Mouse (Mus musculus) ES-E14 (cell line): Measurements from ENCODE around the gene Itpk1.

ENCODE experiments used
- HCFC1 ChIP-seq: IDR thresholded peaks from 2 replicates; pipeline ENCODE4 v1.6.1; 2012; ENCODE audit warnings: low read length, inconsistent platforms, borderline replicate concordance; ENCODE audit not compliant: insufficient read depth
- MAFK ChIP-seq: IDR thresholded peaks from 2 replicates; pipeline ENCODE4 v1.6.1; 2014; ENCODE audit warnings: mild to moderate bottlenecking, low read depth, low read length, inconsistent platforms; ENCODE audit not compliant: insufficient read depth

GRCm38 (mm10) chr12:102613411-102613810 is 91.3 kb downstream of the Itpk1 start:
- no peak for TF ChIP-seq HCFC1
- TF ChIP-seq MAFK = no peak
